Mouse (Mus musculus) heart, adult 2 months (tissue): ENCODE results near the gene Rrp8. TPM values are rescaled to one million over a fixed set of nuclear protein-coding genes. Genes with fewer than 3 reads are reported as not detected.

Experiments used
- DNase-seq, 2 experiments: peaks; one replicate each; pipeline ENCODE4 v3.0.0; 2021
- H3K27ac ChIP-seq: fragments of 200-600 bp; 2 replicates; pipeline ENCODE4 v1.8.1; 2022
- H3K27me3 ChIP-seq: fragments of 200-500 bp; 2 replicates; pipeline ENCODE4 v1.6.1; 2012; ENCODE audit warnings: mild to moderate bottlenecking, low read length, inconsistent platforms, mixed read lengths; ENCODE audit not compliant: control insufficient read depth, insufficient read depth
- H3K36me3 ChIP-seq: fragments of 200-500 bp; 2 replicates; pipeline ENCODE4 v1.6.1; 2012; ENCODE audit warnings: low read length, inconsistent platforms; ENCODE audit not compliant: control insufficient read depth, insufficient read depth
- H3K4me1 ChIP-seq: fragments of 200-500 bp; 2 replicates; pipeline ENCODE4 v1.6.1; 2011; ENCODE audit warnings: low read length; ENCODE audit not compliant: control insufficient read depth, insufficient read depth
- H3K4me3 ChIP-seq: fragments of 200-600 bp; 2 replicates; pipeline ENCODE4 v1.8.1; 2022
- H3K79me2 ChIP-seq: fragments of 200-500 bp; replicated peaks from 2 replicates; pipeline ENCODE4 v1.6.1; 2012; ENCODE audit warnings: mild to moderate bottlenecking, inconsistent platforms, low read length, moderate library complexity, mixed read lengths; ENCODE audit not compliant: control insufficient read depth, insufficient read depth
- H3K9ac ChIP-seq: fragments of 200-500 bp; 2 replicates; pipeline ENCODE4 v1.6.1; 2012; ENCODE audit warnings: low read depth, mild to moderate bottlenecking, control low read depth, inconsistent platforms, low read length, mixed read lengths
- CTCF ChIP-seq: fragments of 200-600 bp; IDR thresholded peaks from 2 replicates; pipeline ENCODE4 v1.8.1; 2022; ENCODE audit warnings: antibody characterized with exemption, mild to moderate bottlenecking, moderate library complexity
- EP300 ChIP-seq: fragments of 200-500 bp; IDR thresholded peaks from 2 replicates; pipeline ENCODE4 v1.6.1; 2011; ENCODE audit warnings: low read depth, low read length, control low read depth; ENCODE audit not compliant: insufficient read depth
- POLR2A ChIP-seq: fragments of 200-500 bp; IDR thresholded peaks from 2 replicates; pipeline ENCODE4 v1.6.1; 2011; ENCODE audit warnings: mild to moderate bottlenecking, low read depth, low read length, control low read depth; ENCODE audit not compliant: insufficient read depth
- WGBS: fragments of 180-500 bp; shearing (Covaris S2); methylation state at CpG from one replicate; pipeline ENCODE4 v1.1.7; 2018; 5-methylcytosine and 5-hydroxymethylcytosine counted together
- intact Hi-C: fragments of 180-260 bp; cut with DNase I; formaldehyde crosslinking; loops from one replicate; pipeline ENCODE4 v1.15.1; 2025
- polyA plus RNA-seq: library from polyadenylated mRNA; depleted of rRNA; stranded (reverse); fragments of >200 nt; gene quantifications from 2 replicates; pipeline ENCODE4 v1.2.3, GENCODE M21; 2012
- total RNA-seq, 2 experiments: library from RNA; stranded (reverse); gene quantifications; 2 replicates each; pipeline ENCODE4 v1.2.3; 2021

Gene Rrp8
- total and polyA plus RNA-seq, 3 experiments: 4.4 to 10.8 (median 9.2) TPM

GRCm38 (mm10) chr7:105777797-105778552 lies 40.8 kb upstream of the Rrp8 start:
- Histone ChIP-seq H3K4me3 (no peak overlapping the region), H3K4me1 (peaks cover 22% of the 10 kb centered on the region), H3K79me2 (no peaks in the 10 kb centered on the region), H3K27ac (peak overlapping the region; percentile 66), H3K27me3 (no peaks in the 10 kb centered on the region), H3K9ac (no peak overlapping the region; the same call in 1 of the 2 replicates), H3K36me3 (no peaks in the 10 kb centered on the region)
- TF ChIP-seq EP300 (peak; percentile 68), CTCF (no peak)
- DNase-seq: peak; percentile 75 to 86
- WGBS: 24% methylated on average over 13 of the region's 13 CpGs
- intact Hi-C loops: loop anchor here (2.0 kb wide), 1 partner anchor 33 kb away; the partner anchor contains the start of gene Mrpl17

GRCm38 (mm10) chr7:105777316-105777715 lies 40.1 kb upstream of the Rrp8 start:
- no peak for DNase-seq
- Histone ChIP-seq H3K4me1 (peaks cover 22% of the 10 kb centered on the region), H3K79me2 (no peaks in the 10 kb centered on the region), H3K4me3 (no peak overlapping the region), H3K36me3 (no peaks in the 10 kb centered on the region), H3K9ac (no peak overlapping the region), H3K27me3 (no peaks in the 10 kb centered on the region), H3K27ac (peak overlapping the region; percentile 66)
- WGBS: 78% methylated on average over 1 of the region's 1 CpGs
- intact Hi-C loops: no loop called here
- TF ChIP-seq CTCF: no peak
- TF ChIP-seq EP300: no peak
- TF ChIP-seq POLR2A: no peak

GRCm38 (mm10) chr7:105776026-105776425 lies 38.8 kb upstream of the Rrp8 start:
- Histone ChIP-seq H3K27ac (no peak overlapping the region), H3K27me3 (no peaks in the 10 kb centered on the region), H3K9ac (no peak overlapping the region), H3K4me1 (peaks cover 22% of the 10 kb centered on the region), H3K4me3 (no peak overlapping the region), H3K79me2 (no peaks in the 10 kb centered on the region), H3K36me3 (peaks cover 1% of the 10 kb centered on the region; the same call in 1 of the 2 replicates)
- intact Hi-C loops: no loop called here
- TF ChIP-seq CTCF (no peak), EP300 (no peak), POLR2A (no peak)
- 77% methylated on average over 2 of the region's 2 CpGs for WGBS
- no peak for DNase-seq

GRCm38 (mm10) chr7:105774661-105775060 lies 37.5 kb upstream of the Rrp8 start:
- Histone ChIP-seq H3K4me1 (peaks cover 23% of the 10 kb centered on the region), H3K36me3 (peaks cover 9% of the 10 kb centered on the region), H3K27ac (no peak overlapping the region), H3K27me3 (no peaks in the 10 kb centered on the region), H3K4me3 (no peak overlapping the region), H3K79me2 (no peaks in the 10 kb centered on the region), H3K9ac (no peak overlapping the region)
- intact Hi-C loops: no loop called here
- no peak for DNase-seq
- TF ChIP-seq CTCF (no peak), POLR2A (no peak), EP300 (no peak)
- 39% methylated on average over 8 of the region's 8 CpGs for WGBS

GRCm38 (mm10) chr7:105773041-105773440 lies 35.9 kb upstream of the Rrp8 start:
- H3K36me3 ChIP-seq: peaks cover 16% of the 10 kb centered on the region
- H3K27ac ChIP-seq: no peak overlapping the region
- H3K9ac ChIP-seq: no peak overlapping the region
- TF ChIP-seq EP300 (no peak), CTCF (no peak), POLR2A (no peak)
- intact Hi-C loops: no loop called here
- peaks cover 11% of the 10 kb centered on the region for H3K4me1 ChIP-seq
- no peak for DNase-seq
- H3K4me3 ChIP-seq: no peak overlapping the region
- no peaks in the 10 kb centered on the region for H3K27me3 ChIP-seq
- H3K79me2 ChIP-seq: no peaks in the 10 kb centered on the region
- WGBS: 71% methylated on average over 5 of the region's 5 CpGs

- Histone ChIP-seq H3K4me1 (peaks cover 13% of the 10 kb centered on the region), H3K27ac (no peak overlapping the region), H3K79me2 (no peaks in the 10 kb centered on the region), H3K9ac (no peak overlapping the region), H3K4me3 (no peak overlapping the region), H3K27me3 (no peaks in the 10 kb centered on the region), H3K36me3 (peaks cover 18% of the 10 kb centered on the region)
- TF ChIP-seq POLR2A (no peak), CTCF (no peak), EP300 (no peak)
- DNase-seq: no peak
- WGBS: 97% methylated on average over 15 of the region's 15 CpGs
- intact Hi-C loops: no loop called here
These were observed 35.1 kb upstream of the Rrp8 start for GRCm38 (mm10) chr7:105772331-105772730.
